Comparison of ENCODE assay signal across 8 mouse cellular contexts in genomic region chrX:170017333-170018245, GRCm38 (mm10). TPM values are rescaled to one million over a fixed set of nuclear protein-coding genes. Genes with fewer than 3 reads are reported as not detected.
DNase-seq lines count a peak whose midpoint lies in the region; ATAC-seq and TF ChIP-seq lines count a peak whose summit lies in the region.
"Not testable (repeated sequence)": the region's sequence is repeated elsewhere in the genome, so short reads cannot be mapped to it uniquely, and the experiment has no call there.

No protein-coding gene starts in this region.

- H3K27ac ChIP-seq in cerebellum, adult 2 months (ENCODE audit: insufficient read depth, low read length); hindbrain, embryonic 10.5 days: not testable (repeated sequence)
- peak overlapping the region; percentile 16; the same call in 1 of the 2 replicates for H3K27ac ChIP-seq in forebrain, embryonic 16.5 days (ENCODE audit: low read length)

- H3K4me3 ChIP-seq in G1E (ENCODE audit: low read depth, low read length) = peak overlapping the region; percentile 58
- H3K4me3 ChIP-seq in cerebellum, adult 2 months (replicated peaks; ENCODE audit: insufficient read depth, low read depth, low read length) = not testable (repeated sequence)
- H3K4me3 ChIP-seq in forebrain, embryonic 16.5 days (replicated peaks; ENCODE audit: low read length) = peak overlapping the region; percentile 22
- H3K4me3 ChIP-seq in hindbrain, embryonic 10.5 days = peak overlapping the region; percentile 3; the same call in 1 of the 2 replicates

- WGBS in cerebellum, adult 2 months = 52% methylated on average over 27 of the region's 27 CpGs
- 39% methylated on average over 27 of the region's 27 CpGs for WGBS in forebrain, embryonic 16.5 days
- 61% methylated on average over 27 of the region's 27 CpGs for WGBS in hindbrain, embryonic 10.5 days

- not testable (repeated sequence) for TF ChIP-seq POLR2A in cerebellum, adult 2 months (IDR thresholded peaks at IDR 0.05; ENCODE audit: borderline replicate concordance, insufficient read depth, low read length)

- H3K9ac ChIP-seq in forebrain, embryonic 16.5 days (replicated peaks; ENCODE audit: low read depth, low read length) = not testable (repeated sequence)

- peaks cover 15% of the 10 kb centered on the region for H3K4me1 ChIP-seq in G1E (ENCODE audit: insufficient read depth, low read depth, low read length)
- H3K4me1 ChIP-seq in cerebellum, adult 2 months (ENCODE audit: control insufficient read depth, insufficient read depth, low read length); forebrain, embryonic 16.5 days (replicated peaks; ENCODE audit: control insufficient read depth, insufficient read depth, low read length); hindbrain, embryonic 10.5 days (replicated peaks): not testable (repeated sequence)

- TF ChIP-seq CTCF in G1E (IDR thresholded peaks at IDR 0.05; ENCODE audit: low read depth, low read length) = 0 out of 2 replicates have a peak, but pooled peaks have one; percentile 20
- peak; percentile 69 for TF ChIP-seq CTCF in cerebellum, adult 2 months (IDR thresholded peaks at IDR 0.05; ENCODE audit: borderline replicate concordance, insufficient read depth, low read depth, low read length)

- not testable (repeated sequence) for H3K27me3 ChIP-seq in G1E (ENCODE audit: insufficient read depth, low read length); cerebellum, adult 2 months (ENCODE audit: control insufficient read depth, insufficient read depth, low read length); forebrain, embryonic 16.5 days (replicated peaks; ENCODE audit: control insufficient read depth, insufficient read depth, low read length); hindbrain, embryonic 10.5 days (ENCODE audit: insufficient read depth, poor library complexity, severe bottlenecking)

- H3K9me3 ChIP-seq in G1E (replicated peaks) = peaks cover 10% of the 10 kb centered on the region
- peaks cover 20% of the 10 kb centered on the region for H3K9me3 ChIP-seq in forebrain, embryonic 16.5 days (ENCODE audit: control insufficient read depth, low read length)
- H3K9me3 ChIP-seq in hindbrain, embryonic 10.5 days = peaks cover 55% of the 10 kb centered on the region

- H3K4me2 ChIP-seq in forebrain, embryonic 16.5 days (ENCODE audit: low read length) = peak overlapping the region; percentile 8; the same call in 1 of the 2 replicates

- peaks cover 21% of the 10 kb centered on the region for H3K36me3 ChIP-seq in G1E (replicated peaks)
- H3K36me3 ChIP-seq in forebrain, embryonic 16.5 days (ENCODE audit: control insufficient read depth, insufficient read depth) = peaks cover 12% of the 10 kb centered on the region
- peaks cover 57% of the 10 kb centered on the region for H3K36me3 ChIP-seq in hindbrain, embryonic 10.5 days

- peak; percentile 100 for DNase-seq in G1E (ENCODE audit: low spot score)
- peak; percentile 67 to 71 for DNase-seq in cerebellum, adult 2 months
- DNase-seq in hindbrain, embryonic 10.5 days (ENCODE audit: low spot score) = peak; percentile 85
- DNase-seq in layer of hippocampus, adult 8-10 months (ENCODE audit: low spot score in 2 of 2) = peak; percentile 63 to 78
- peak; percentile 73 for DNase-seq in lung, postnatal 25 days (ENCODE audit: low spot score)
- DNase-seq in ovary, postnatal 36 days (ENCODE audit: low spot score) = peak; percentile 68
- peak; percentile 93 to 94 for DNase-seq in thymus, postnatal 36 days

- ATAC-seq in G1E (ENCODE audit: extremely low read depth, insufficient number of reproducible peaks, low FRiP score, poor library complexity, severe bottlenecking) = peak; percentile 99
- ATAC-seq in forebrain, embryonic 16.5 days = peak; percentile 92

RNA-seq across cellular contexts. Expression of gene Gm21887, which starts 8.1 kb away (rescaled TPM):
- total RNA-seq in G1E (2014; fragmentation: Nextera tagmentation) (163 and 204 TPM in 2 replicates), G1E (2017) (35.4 and 44.4 TPM in 2 replicates)
- 300 and 429 TPM in 2 replicates for polyA plus RNA-seq in G1E (2012)
- 648 and 794 TPM in 2 replicates for polyA plus RNA-seq in cerebellum, adult 2 months (2012; rRNA removed)
- 174 and 293 TPM in 2 replicates for polyA plus RNA-seq in forebrain, embryonic 16.5 days (2015; fragmentation: Nextera tagmentation; extraction: Ambion mirVana)
- polyA plus RNA-seq in hindbrain, embryonic 10.5 days (2016; fragmentation: Nextera tagmentation; extraction: Ambion mirVana) = 229 and 264 TPM in 2 replicates
- 100 to 1,000 TPM in 3 of 4 experiments, 10 to 100 TPM in 1; 76.9 to 182 (median 146) TPM for total RNA-seq in layer of hippocampus, adult 8-10 months (2022)
